Mouse (Mus musculus) adrenal gland, adult (tissue): ENCODE data around the gene Zfp280d.
"Not testable (repeated sequence)": the region's sequence is repeated elsewhere in the genome, so short reads cannot be mapped to it uniquely, and the experiment has no call there.

Experiments used
- DNase-seq, 2 experiments: peaks; one replicate each; pipeline ENCODE4 v3.0.0; 2022 to 2023; ENCODE audit warnings: low spot score in 1 of 2; ENCODE audit not compliant: inconsistent age in 2 of 2

The Zfp280d gene

DNA sequence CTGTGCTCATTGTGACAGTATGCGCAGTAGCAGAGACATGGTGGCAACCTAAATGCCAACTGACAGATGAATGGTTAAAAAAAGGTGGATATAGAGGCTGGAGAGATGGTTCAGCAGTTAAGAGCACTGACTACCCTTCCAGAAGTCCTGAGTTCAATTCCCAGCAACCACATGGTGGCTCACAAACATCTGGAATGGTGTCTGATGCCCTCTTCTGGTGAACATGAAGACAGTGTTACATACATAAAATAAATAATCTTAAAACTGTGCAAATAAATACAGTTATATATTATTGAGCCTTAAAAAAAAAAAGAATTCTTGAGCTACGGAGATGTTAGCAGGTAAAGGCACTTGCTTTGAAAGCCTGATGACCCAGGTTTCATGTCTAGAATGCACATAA is 97.7 kb downstream of the Zfp280d start:
- DNase-seq = no peak

DNA sequence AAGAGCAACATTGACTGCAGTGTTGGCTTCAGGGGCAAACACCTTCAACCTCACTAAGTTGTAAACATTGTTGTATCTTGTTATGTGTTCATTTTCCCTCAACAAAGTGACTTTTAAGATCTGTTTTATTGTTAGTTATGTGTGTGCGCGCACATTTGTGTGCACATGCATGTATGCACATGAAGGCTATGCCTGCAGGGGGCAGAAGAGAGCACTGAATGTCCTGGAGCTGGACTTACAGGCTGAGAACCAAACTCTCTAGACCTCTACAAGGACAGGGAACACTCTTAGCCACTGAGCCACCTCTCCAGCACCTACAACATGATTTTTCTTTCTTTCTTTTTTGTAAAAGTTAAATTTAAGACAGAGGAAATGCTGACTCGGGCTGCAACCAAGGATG is 99.4 kb downstream of the Zfp280d start:
- DNase-seq = no peak

DNA sequence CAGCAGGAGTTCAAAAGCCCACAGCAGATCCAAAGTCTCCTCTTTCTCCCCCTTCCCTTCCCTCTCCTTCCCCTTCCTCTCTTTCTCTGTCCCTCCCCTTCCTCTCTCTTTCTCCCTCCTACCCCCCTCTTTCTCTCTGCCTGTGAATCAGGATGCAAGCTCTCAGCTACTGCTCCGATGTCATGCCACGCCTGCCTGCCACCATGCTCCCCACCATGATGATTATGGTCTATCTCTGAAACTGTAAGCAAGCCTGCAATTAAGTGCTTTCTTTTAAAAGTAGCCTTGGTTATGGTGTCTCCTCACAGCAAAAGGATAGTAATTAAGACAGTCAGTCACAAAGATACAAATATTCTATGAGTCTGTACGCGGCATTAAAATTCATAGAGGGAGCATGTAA is 100.3 kb downstream of the Zfp280d start:
- DNase-seq = no peak

DNA sequence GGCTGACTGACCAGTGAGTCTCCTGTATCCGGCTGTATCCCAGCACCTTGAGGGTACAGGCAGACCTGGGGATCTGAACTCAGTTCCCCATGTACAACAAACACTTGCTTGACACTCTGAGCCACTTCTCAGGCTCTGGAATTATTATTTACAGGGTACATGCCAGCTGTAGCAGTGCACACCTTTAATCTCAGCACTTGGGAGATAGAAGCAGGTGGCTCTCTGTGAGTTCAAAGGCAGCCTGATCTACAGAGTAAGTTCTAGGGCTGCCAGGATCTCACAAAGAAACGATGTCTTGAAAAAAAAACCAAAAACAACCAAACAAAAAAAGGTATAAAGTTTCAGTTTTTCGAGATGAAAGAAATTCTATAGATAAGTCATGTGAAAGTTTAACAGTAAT is 101.0 kb downstream of the Zfp280d start:
- DNase-seq = no peak

DNA sequence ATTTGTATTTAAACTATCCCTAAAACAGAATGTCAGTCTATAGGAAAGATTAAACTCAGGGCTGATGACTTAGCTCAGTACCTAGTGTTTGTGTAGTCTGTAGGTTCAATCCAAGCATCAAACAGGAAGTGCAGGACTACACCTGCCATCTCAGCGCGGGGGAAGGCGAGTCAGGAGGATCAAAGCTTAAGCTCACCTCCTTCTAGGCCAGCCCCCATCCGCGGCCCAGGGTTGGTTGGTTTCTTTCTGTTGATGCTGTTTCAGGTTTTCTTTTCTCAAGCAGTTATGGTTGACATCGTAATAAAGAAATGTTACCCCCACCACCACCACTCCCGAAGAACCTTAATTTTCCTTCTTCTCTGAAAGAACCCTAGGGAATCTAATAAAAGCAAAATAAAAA is 111.1 kb downstream of the Zfp280d start:
- no peak for DNase-seq

DNA sequence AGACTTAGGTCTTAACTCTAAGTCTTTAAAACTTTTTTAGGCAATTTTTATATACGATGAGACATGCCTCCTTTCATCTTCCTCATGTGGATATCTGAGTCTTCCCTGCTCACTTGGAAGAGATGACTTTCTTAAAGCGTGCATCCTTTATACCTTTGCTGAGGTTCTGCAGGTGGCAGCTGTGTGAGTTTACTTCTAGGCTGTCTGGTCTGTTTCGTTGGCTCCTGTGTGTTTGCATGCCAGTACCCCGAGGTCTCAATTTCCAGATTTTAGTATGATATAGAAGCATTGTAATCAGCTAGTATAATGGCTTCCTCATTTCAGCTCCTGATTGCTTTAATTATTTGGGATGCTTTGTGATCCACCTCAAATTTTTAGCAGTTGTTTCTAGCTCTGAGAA is 114.3 kb downstream of the Zfp280d start:
- DNase-seq = no peak

DNA sequence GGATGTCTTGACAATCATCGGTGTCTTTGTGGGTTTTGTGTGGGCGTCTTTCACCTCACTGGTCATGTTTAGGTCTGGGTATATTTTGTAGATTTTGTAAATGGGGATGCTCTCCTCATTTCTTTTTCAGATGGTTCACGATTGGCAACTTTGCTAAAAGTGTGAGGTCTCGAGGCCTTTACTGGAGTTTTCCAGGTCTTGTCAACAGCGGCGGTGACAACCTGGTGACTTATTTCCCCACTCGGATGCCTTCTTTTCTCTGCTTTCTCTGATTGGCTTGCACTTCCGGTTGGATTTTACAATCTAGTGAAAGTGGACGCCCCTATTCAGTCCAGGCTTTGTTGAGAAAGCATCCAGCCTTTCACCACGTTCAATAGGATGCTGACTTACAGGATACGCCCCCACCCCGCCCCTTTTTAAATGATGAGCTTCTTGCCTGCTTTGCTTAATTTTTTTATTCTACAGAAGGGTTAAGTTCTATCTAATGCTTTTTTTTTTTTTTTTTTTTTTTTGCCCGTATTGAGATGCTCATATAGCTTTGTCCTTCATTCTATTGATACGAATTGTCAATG is 114.9 kb downstream of the Zfp280d start:
- DNase-seq = no peak

DNA sequence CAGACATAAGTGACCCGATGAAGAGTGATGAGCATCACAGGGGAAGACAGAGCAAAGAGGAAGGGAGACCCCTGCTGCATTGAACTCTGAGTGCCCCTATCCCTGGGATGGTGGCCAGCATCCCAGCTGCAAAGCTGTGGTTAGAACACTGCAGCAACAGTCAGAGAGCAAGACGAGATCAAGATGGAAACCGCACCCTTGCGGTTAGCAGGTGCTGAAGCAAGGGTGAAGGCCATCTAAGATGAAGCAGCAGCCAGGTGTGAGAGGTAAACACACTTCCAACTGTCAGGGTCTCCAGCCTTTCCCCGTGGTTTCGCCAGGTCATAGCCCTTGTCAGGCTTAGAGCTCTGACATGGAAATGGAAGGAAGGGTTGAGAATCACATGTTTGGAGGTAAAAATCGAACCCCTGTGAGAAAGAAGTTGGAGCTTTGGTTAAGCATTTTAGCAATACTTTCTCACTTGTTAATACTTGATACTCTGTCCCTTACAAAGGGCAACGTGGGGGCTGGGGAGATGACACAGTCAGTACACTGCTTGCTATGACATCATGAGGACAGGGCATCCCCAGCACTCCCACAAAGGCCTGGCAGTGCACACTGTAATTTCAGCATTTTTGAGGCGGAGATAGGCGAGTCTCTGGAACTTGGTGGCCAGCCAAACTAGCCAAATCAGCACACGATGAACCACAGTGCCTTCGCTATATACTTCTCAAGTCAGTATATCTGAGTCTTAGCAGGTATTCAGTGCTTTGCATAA is 115.8 kb downstream of the Zfp280d start:
- peak in 1 of 2 experiments; percentile 24 for DNase-seq

DNA sequence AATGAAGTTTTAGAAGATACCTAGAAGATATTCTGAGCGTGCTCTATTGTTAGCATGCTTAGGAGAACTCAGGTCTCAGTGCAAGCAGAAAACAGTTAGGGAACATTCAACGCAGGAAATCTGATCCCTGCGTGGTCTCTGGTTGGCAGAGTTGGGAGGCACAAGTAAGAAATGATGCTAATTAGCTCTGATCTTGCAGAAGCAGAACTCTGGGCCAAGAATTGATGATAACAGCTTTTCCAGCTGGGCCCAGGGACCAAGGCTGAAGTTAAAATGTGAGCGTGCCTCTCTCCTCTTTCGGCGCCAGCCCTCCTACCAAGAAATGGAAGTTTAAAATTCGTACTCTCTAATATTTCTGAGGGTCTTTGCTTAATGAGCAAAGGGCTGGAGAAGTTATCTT is 118.0 kb downstream of the Zfp280d start:
- DNase-seq = no peak

DNA sequence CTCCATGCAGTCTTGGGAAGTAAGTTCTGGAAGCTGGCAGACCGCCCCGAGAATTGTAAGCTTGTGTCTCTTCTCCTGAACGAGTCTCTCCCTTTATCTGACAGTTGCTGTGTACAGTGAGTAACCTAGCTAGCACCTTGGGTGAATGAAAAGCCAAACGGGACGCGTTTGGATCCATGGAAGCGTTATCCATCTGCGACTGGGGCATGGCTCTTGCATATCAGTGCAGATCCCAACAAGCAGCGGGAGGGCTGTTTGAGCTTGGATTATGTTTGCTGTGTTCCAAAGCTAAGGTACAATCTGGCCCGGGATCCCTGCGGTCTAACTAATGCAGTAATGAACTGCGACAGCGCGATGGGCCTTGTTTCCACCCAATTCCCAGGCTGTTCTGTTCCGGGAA is 118.6 kb downstream of the Zfp280d start:
- no peak for DNase-seq

DNA sequence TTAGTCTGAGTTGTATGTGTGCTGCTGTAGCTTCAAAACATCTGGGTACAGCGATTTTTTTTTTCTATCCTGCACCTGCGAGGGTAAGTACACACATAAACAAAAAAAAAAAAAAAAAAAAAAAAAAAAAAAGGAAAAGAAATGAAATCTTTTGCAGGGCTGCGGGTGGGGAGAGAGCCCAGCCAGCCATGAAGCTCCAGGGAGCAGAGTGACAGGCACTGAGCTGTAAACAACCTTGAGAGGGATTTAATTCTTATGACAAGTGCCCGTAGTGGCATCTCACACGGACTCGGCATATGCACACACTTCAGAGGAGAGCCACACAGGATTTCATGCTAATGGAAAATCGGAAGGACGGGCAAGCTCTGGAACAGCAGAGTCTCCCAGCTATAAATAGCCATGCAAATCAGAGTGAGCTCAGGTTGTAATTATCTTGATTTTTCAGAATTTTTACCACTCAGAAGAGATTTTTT is 119.2 kb downstream of the Zfp280d start:
- DNase-seq = no peak

DNA sequence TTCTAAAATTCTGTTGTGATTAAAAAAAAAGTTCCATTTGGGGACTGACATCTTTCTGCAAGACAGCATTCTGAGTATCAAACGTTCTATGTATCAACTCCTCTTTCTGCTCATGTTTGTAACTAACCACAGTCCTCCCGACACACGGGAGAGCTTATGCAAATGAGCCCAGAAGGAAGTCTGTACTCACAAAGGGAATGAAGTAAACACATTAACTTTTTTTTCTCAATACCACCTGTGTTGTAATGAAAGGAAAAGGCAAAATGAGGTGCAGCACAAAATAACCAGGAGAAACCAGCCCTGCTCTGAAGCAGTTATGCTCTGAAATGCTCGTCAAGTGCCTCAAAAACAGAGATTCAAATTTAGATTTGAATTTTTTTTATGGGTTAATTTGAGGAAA is 125.5 kb downstream of the Zfp280d start:
- DNase-seq = no peak

DNA sequence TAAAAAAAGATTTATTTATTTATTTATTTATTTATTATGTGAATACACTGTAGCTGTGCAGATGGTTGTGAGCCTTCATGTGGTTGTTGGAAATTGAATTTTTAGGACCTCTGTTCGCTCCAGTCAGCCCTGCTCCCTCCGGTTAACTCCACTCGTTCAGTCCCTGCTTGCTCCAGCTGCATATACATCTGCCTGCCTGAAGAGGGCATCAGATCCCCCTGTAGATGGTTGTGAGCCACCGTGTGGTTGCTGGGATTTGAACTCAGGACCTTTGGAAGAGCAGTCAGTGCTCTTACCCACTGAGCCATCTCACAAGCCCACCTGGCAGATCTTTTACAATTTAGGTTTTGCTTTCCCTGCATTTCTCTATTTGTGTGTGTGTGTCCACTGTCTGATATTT is 127.1 kb downstream of the Zfp280d start:
- not testable (repeated sequence) for DNase-seq

DNA sequence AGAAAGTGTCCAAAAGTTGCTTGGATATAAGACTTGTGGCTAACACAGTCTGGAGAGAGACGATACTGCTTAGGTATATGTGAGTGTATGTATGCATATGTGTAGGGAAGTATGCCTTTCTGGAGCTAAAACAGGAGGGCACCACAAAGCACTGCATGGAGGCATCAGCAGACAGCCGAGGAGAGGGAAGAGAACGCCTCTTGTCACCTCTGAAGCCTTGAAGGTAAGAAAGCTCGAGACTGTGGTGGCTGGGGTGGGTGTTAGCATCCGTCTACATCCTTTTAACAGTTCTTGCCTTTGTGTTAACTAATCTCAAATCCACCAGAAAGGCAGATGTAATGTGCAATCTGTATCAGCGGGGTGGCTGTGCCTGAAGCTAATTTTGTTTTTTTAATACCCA is 128.8 kb downstream of the Zfp280d start:
- DNase-seq = no peak

DNA sequence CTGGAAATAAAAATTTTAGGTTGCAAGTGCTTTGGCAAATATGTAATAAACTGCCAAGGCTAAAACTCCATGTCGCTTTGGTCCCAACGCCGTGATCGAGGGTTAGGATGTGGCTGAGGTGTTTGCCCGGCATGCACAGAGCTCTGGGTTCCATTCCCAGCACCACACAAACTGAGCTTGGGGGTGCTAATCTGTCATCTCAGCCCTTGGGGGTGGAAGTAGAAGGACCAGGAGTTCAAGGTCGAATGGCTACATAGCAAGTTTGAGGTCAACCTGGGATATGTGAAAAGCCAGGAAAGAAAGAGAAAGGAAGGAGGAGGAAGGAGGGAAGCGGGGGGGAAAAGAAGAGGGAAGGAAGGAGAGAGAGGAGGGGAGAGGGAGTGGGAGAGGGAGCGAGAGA is 129.8 kb downstream of the Zfp280d start:
- DNase-seq = no peak

DNA sequence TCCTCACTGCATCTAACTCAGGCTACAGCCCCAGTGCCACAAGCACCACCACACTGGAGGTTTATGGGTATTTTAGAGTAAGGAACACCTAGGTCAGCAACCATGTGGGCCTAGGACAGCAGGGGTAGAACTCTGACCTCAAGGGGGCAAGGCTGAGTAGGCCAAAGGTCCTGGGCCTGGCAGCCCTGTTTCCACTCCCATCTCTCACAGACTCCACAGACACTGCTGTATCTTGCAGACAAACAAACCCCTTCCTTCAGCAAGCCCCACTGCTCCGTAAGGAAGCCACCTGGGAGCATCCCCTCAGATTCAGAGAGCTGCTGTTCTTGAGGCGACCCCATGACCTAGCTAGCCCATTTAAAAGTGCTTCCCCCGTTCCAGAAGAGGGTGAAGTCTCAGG is 130.3 kb downstream of the Zfp280d start:
- no peak for DNase-seq

DNA sequence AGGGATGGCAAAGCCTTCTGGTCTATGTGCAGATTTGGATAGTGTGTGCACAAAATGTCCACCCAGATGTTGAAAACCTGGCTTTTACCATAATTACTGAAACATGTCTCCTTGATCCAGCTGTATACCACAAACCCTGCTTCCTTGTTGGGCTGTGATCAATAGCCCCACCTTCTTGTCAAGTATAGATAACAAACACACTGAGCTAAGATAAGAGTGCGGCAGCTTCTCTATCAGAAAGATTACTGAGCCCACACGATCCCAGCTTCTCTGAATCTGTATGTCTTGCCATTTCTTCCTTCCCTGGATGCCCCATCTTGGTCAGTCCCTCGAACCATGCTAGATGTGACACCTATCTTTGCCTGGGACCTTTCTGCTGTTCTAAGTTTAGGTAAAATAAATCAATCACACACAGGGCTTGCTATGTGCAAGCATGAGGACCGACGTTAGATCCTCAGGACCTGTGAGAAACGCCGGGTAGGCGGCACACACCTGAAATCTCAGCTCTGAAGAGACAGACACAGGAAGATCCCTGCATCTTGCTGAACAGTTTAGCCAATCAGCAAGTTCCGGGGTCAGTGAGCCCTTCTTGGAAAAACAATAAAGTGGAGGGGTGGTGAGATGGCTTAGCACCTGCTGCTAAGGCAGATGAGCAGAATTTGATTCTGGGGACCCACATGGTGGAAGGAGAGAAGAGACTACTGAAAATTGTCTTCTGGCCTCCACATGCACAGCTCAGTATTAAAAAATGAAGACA is 131.4 kb downstream of the Zfp280d start:
- DNase-seq = no peak

DNA sequence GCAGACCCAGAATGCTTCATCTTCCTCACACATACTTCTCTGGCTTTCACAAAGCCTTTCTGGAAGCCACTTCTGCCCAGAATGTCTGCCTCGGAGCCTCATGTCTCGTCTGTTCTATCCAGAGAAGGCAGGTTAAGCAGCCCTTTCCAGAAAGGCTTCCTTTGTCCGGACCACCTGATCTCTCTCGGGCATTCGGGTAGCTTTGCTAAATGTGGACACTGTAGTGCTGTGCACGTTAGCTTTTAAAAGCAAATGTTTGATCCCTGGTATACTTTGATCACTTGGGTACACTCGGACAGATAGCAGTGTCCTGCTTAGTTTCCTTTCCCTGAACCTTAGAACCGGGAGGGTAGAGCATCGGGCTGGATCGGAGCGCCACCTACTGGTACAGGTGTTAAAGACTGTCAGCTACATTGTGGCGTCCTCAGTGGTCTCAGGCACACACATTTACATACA is 133.5 kb downstream of the Zfp280d start:
- DNase-seq = peak; percentile 71 to 91

DNA sequence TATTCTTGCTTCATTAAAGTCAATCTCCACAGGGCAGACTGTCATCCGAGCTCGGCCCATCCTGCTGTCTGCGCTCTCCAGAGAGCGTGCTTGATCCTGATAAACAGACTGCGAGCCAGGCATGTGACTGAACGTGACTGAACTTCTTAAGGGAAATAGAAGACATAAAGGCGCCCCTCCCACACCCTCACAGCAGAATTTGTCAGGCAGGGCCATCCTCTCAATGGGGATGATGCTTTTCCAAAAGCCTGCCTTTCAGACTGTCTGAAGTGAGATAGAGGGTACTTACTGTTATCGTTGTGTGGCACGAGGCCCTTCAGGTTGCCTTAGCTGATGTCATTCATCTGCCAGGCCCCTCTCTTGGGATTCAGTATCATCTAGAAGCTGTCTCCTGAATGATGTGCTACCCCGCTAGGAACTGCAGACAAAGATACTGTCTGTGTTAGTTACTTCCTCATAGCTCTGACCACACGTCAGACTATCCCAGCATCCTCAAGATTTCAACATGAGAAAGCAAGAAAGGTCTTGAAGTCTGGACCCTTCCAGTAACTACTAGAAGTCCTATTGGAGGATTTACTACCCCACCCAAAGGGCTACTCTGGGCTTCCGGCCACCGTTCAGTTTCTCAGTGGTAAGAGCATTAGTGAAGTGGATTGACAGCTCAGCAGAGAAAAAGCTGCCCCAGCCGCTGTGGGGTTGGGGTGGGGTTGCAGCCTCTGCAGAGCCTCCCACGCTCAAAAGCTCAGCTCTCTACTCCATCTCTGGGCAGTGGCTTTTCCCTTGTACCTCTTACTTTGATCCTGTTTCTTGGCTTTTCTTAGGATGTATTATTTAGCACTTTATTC is 134.9 kb downstream of the Zfp280d start:
- DNase-seq = no peak

DNA sequence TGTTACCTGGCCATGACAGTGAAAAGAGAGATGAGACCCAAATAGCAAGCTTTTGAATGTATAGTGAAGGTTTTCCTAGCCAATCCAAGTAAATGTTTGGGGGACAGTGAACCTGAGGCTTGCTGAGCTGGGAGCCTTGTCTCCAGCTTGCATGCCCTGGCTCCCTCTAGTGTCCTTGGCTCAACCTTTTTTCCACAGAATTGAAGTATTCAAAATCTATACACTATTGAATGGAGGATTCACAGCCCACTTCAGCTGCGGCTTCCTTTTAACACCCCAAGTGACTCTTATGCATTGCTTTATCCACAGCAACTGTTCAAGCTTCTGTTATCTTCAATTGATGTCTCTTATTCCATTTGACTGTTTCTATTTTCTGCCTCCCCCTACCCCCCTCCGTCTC is 137.1 kb downstream of the Zfp280d start:
- no peak for DNase-seq
